Mouse (Mus musculus): Measurements from ENCODE around the gene Slc28a1.

The Slc28a1 gene

GRCm38 (mm10) chr7:81093420-81093965 lies 21.1 kb upstream of the Slc28a1 start:
- H3K36me3 ChIP-seq (ENCODE audit: insufficient read depth, low read length) = peaks cover 25% of the 10 kb centered on the region
- H3K27me3 ChIP-seq (ENCODE audit: insufficient read depth, low read length) = peaks cover 7% of the 10 kb centered on the region; the same call in 1 of the 2 replicates
- H3K4me3 ChIP-seq (replicated peaks; ENCODE audit: low read length) = peak overlapping the region; percentile 62
- peaks cover 45% of the 10 kb centered on the region for H3K4me1 ChIP-seq (replicated peaks; ENCODE audit: low read depth, low read length)
- H3K9me3 ChIP-seq (ENCODE audit: low read length) = no peaks in the 10 kb centered on the region
- TF ChIP-seq POU5F1 (IDR thresholded peaks at IDR 0.05; ENCODE audit: borderline replicate concordance, low read length) (no peak), NANOG (IDR thresholded peaks at IDR 0.05; ENCODE audit: borderline replicate concordance, low read length) (no peak), CTCF (conservative IDR thresholded peaks at IDR 0.05; ENCODE audit: low read length) (no peak)

DNA sequence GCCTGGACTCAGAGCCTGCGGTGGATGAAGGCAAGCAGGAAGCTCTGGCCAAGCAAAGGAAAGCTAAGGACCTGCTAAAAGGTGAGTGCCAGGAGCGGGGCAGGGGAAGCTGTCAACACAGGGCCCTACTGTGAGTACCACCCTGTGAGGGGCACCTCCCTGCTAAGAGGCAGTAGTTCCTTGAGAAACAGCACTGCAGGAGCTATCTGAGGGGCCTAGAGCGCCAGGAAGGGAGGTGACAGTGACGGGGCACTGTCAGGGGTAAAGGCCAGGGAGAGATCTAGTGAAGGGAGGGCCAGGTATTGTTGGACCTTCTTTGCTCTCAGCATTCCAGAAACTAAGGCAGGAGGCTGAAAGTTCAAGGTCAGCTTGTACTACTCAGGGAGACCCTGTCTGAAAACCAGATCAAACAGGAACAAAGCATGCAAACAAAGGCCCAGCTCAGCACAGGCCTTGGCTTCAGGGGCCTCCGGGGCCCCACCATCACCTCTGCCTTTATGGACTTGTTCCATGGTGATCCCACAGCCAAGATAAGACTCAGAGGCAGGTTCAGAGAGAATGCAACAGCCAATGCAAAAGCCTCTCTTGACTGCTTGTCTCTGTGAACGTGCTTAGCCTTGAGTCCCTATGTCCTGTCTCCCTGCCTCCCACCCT lies 20.4 kb upstream of the Slc28a1 start:
- Histone ChIP-seq H3K4me3 (replicated peaks; ENCODE audit: low read length) (peak overlapping the region; percentile 62), H3K4me1 (replicated peaks; ENCODE audit: low read depth, low read length) (peaks cover 51% of the 10 kb centered on the region), H3K9me3 (ENCODE audit: low read length) (no peaks in the 10 kb centered on the region), H3K27me3 (ENCODE audit: insufficient read depth, low read length) (peaks cover 7% of the 10 kb centered on the region; the same call in 1 of the 2 replicates), H3K36me3 (ENCODE audit: insufficient read depth, low read length) (peaks cover 32% of the 10 kb centered on the region)
- TF ChIP-seq CTCF (conservative IDR thresholded peaks at IDR 0.05; ENCODE audit: low read length) (no peak), NANOG (IDR thresholded peaks at IDR 0.05; ENCODE audit: borderline replicate concordance, low read length) (no peak; the same call in 1 of the 2 replicates), POU5F1 (IDR thresholded peaks at IDR 0.05; ENCODE audit: borderline replicate concordance, low read length) (no peak)

GRCm38 (mm10) chr7:81100341-81100740 lies 14.3 kb upstream of the Slc28a1 start:
- H3K4me3 ChIP-seq (replicated peaks; ENCODE audit: low read length) = no peak overlapping the region
- H3K9me3 ChIP-seq (ENCODE audit: low read length) = no peaks in the 10 kb centered on the region
- H3K27me3 ChIP-seq (ENCODE audit: insufficient read depth, low read length) = no peaks in the 10 kb centered on the region
- peaks cover 39% of the 10 kb centered on the region for H3K4me1 ChIP-seq (replicated peaks; ENCODE audit: low read depth, low read length)
- no peak for TF ChIP-seq NANOG (IDR thresholded peaks at IDR 0.05; ENCODE audit: borderline replicate concordance, low read length)
- peaks cover 38% of the 10 kb centered on the region for H3K36me3 ChIP-seq (ENCODE audit: insufficient read depth, low read length)

DNA sequence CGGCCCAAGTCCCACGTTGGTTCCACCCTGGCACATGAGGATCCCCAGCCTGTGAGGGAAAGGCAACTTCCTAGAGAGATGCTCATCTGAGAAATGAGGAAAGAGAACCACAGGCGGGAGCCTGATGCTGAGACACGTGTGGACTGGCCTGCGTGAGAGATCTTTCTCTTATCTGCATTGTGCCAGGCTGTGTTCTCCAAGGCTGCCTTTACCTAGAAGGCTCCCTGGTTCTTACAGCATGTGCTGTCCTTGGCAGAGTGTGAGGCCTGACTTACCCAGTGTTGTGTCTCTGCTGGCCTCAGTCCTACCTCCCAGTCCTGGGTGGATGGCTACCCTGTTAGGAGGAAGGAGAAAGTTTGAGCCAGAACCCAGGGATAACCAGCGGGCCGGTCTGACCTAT lies 11.7 kb upstream of the Slc28a1 start:
- peaks cover 34% of the 10 kb centered on the region for H3K4me1 ChIP-seq (replicated peaks; ENCODE audit: low read depth, low read length)
- no peaks in the 10 kb centered on the region for H3K9me3 ChIP-seq (ENCODE audit: low read length)
- no peak overlapping the region for H3K4me3 ChIP-seq (replicated peaks; ENCODE audit: low read length)
- no peaks in the 10 kb centered on the region for H3K27me3 ChIP-seq (ENCODE audit: insufficient read depth, low read length)
- TF ChIP-seq NANOG (IDR thresholded peaks at IDR 0.05; ENCODE audit: borderline replicate concordance, low read length) = no peak
- TF ChIP-seq CTCF (conservative IDR thresholded peaks at IDR 0.05; ENCODE audit: low read length) = no peak
- TF ChIP-seq POU5F1 (IDR thresholded peaks at IDR 0.05; ENCODE audit: borderline replicate concordance, low read length) = no peak
- H3K36me3 ChIP-seq (ENCODE audit: insufficient read depth, low read length) = peaks cover 32% of the 10 kb centered on the region

GRCm38 (mm10) chr7:81105525-81105924 lies 9.1 kb upstream of the Slc28a1 start:
- Histone ChIP-seq H3K4me1 (replicated peaks; ENCODE audit: low read depth, low read length) (peaks cover 39% of the 10 kb centered on the region), H3K27me3 (ENCODE audit: insufficient read depth, low read length) (no peaks in the 10 kb centered on the region), H3K9me3 (ENCODE audit: low read length) (no peaks in the 10 kb centered on the region), H3K36me3 (ENCODE audit: insufficient read depth, low read length) (peaks cover 18% of the 10 kb centered on the region), H3K4me3 (replicated peaks; ENCODE audit: low read length) (no peak overlapping the region)
- TF ChIP-seq POU5F1 (IDR thresholded peaks at IDR 0.05; ENCODE audit: borderline replicate concordance, low read length) (no peak), NANOG (IDR thresholded peaks at IDR 0.05; ENCODE audit: borderline replicate concordance, low read length) (no peak), CTCF (conservative IDR thresholded peaks at IDR 0.05; ENCODE audit: low read length) (no peak)

- Histone ChIP-seq H3K9me3 (ENCODE audit: low read length) (no peaks in the 10 kb centered on the region), H3K27me3 (ENCODE audit: insufficient read depth, low read length) (no peaks in the 10 kb centered on the region; the same call in 1 of the 2 replicates), H3K4me1 (replicated peaks; ENCODE audit: low read depth, low read length) (peaks cover 38% of the 10 kb centered on the region), H3K4me3 (replicated peaks; ENCODE audit: low read length) (no peak overlapping the region), H3K36me3 (ENCODE audit: insufficient read depth, low read length) (peaks cover 10% of the 10 kb centered on the region)
- TF ChIP-seq POU5F1 (IDR thresholded peaks at IDR 0.05; ENCODE audit: borderline replicate concordance, low read length) (no peak), CTCF (conservative IDR thresholded peaks at IDR 0.05; ENCODE audit: low read length) (no peak), NANOG (IDR thresholded peaks at IDR 0.05; ENCODE audit: borderline replicate concordance, low read length) (no peak)
These were observed 6.4 kb upstream of the Slc28a1 start for GRCm38 (mm10) chr7:81108226-81108625.

DNA sequence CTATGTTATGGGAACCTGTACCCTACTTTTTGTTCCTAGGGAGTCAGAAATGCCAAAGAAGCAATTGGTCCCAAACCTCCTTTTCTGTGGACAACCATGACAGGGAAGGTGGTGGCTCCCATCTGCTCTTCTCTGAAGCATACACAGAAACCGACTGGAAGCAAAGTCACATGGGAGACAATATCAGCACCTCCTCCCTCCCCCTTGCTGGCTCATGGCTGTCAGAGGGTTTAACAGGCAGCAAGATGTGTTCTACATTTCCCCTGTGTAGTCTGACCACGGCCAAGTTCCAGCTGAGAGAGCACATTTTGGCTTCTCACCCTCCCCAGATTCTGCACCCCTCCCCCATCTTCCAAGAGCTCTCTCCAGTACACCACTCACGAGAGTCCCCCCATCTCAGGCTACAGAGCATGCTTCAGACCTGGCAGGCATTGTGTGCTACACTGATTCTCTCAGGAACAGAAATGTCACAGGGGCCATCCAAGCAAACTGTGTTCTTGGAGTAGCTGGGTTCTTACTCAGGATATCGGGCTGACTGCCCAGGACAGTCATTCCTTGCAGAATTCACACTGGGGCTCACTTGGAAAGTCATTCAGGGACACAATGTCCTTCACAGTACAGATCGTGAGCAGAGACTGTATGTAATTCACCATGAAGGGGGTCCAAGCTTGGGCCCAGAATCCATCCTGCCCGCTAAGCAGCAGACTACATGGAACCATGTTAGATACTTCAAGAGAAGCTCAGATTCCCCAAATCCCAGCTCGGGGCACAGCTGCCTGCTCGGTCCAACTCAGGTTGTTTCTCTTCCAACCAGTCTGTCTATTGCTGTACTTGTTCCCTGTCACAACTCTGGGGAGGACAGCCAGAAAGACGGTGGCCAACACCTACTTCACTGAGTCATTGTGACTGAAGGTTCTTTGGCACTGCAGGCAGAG lies 4.6 kb upstream of the Slc28a1 start:
- 0 out of 2 replicates have a peak overlapping the region, but pooled peaks have one; percentile 7 for H3K4me3 ChIP-seq (replicated peaks; ENCODE audit: low read length)
- peaks cover 40% of the 10 kb centered on the region for H3K4me1 ChIP-seq (replicated peaks; ENCODE audit: low read depth, low read length)
- TF ChIP-seq CTCF (conservative IDR thresholded peaks at IDR 0.05; ENCODE audit: low read length) (no peak), POU5F1 (IDR thresholded peaks at IDR 0.05; ENCODE audit: borderline replicate concordance, low read length) (no peak), NANOG (IDR thresholded peaks at IDR 0.05; ENCODE audit: borderline replicate concordance, low read length) (no peak)
- H3K27me3 ChIP-seq (ENCODE audit: insufficient read depth, low read length) = peaks cover 5% of the 10 kb centered on the region
- no peaks in the 10 kb centered on the region for H3K36me3 ChIP-seq (ENCODE audit: insufficient read depth, low read length)
- no peaks in the 10 kb centered on the region for H3K9me3 ChIP-seq (ENCODE audit: low read length)

GRCm38 (mm10) chr7:81110791-81111190 lies 3.8 kb upstream of the Slc28a1 start:
- Histone ChIP-seq H3K4me1 (replicated peaks; ENCODE audit: low read depth, low read length) (peaks cover 43% of the 10 kb centered on the region), H3K36me3 (ENCODE audit: insufficient read depth, low read length) (no peaks in the 10 kb centered on the region), H3K4me3 (replicated peaks; ENCODE audit: low read length) (0 out of 2 replicates have a peak overlapping the region, but pooled peaks have one; percentile 7), H3K27me3 (ENCODE audit: insufficient read depth, low read length) (peaks cover 13% of the 10 kb centered on the region), H3K9me3 (ENCODE audit: low read length) (no peaks in the 10 kb centered on the region)
- no peak for TF ChIP-seq NANOG (IDR thresholded peaks at IDR 0.05; ENCODE audit: borderline replicate concordance, low read length)
- no peak for TF ChIP-seq CTCF (conservative IDR thresholded peaks at IDR 0.05; ENCODE audit: low read length)
- no peak for TF ChIP-seq POU5F1 (IDR thresholded peaks at IDR 0.05; ENCODE audit: borderline replicate concordance, low read length)

All from E14TG2a.4 (cell line).